Mouse (Mus musculus) CH12.LX (cell line): ENCODE data around the gene Etv6. TPM values are rescaled to one million over a fixed set of nuclear protein-coding genes. Genes with fewer than 3 reads are reported as not detected.
A peak's percentile ranks its signal among the peaks of the same experiment; 100 is the strongest.

Source experiments
- DNase-seq: peaks from one replicate; pipeline ENCODE4 v3.0.0-alpha.2; 2013; ENCODE audit errors: extremely low read depth
- H3K27ac ChIP-seq: 2 replicates; pipeline ENCODE4 v1.5.1; 2012; ENCODE audit warnings: low read depth, mild to moderate bottlenecking, control low read depth, moderate library complexity; ENCODE audit not compliant: insufficient read depth
- H3K27me3 ChIP-seq: replicated peaks from 2 replicates; pipeline ENCODE3; 2012; ENCODE audit warnings: inconsistent platforms
- H3K36me3 ChIP-seq, 2 experiments: replicated peaks in 1 of 2; 2 replicates each; pipeline versions ENCODE3 to v1.6.1; 2012; ENCODE audit warnings: inconsistent platforms in 1 of 2, low read length in 1 of 2, mild to moderate bottlenecking in 1 of 2, mixed read lengths in 1 of 2, moderate library complexity in 1 of 2; ENCODE audit not compliant: control insufficient read depth in 1 of 2, insufficient read depth in 1 of 2
- H3K4me1 ChIP-seq, 2 experiments: 2 replicates each; pipeline ENCODE4 v1.6.1; 2012; ENCODE audit warnings: inconsistent platforms in 1 of 2, moderate library complexity in 1 of 2; ENCODE audit not compliant: insufficient read depth in 2 of 2, control insufficient read depth in 1 of 2
- H3K4me2 ChIP-seq: 2 replicates; pipeline ENCODE4 v1.6.1; 2012; ENCODE audit warnings: low read depth, mild to moderate bottlenecking, control low read depth; ENCODE audit not compliant: poor library complexity, insufficient read depth, severe bottlenecking
- H3K4me3 ChIP-seq, 3 experiments: fragments of 150-350 bp in 1 of 3; sonication (generic) in 1 of 3; replicated peaks in 1 of 3; 2 replicates each; pipeline versions ENCODE3 to v1.5.1; 2011 to 2012; ENCODE audit warnings: low read depth in 2 of 3, low read length in 2 of 3, mild to moderate bottlenecking in 2 of 3, moderate library complexity in 2 of 3, control low read depth in 1 of 3, improper control_type of control experiment in 1 of 3, inconsistent platforms in 1 of 3, mixed read lengths in 1 of 3; ENCODE audit not compliant: poor library complexity in 1 of 3
- H3K79me2 ChIP-seq: replicated peaks from 2 replicates; pipeline ENCODE4 v1.6.1; 2012; ENCODE audit warnings: mild to moderate bottlenecking, moderate library complexity; ENCODE audit not compliant: control insufficient read depth, poor library complexity, insufficient read depth, severe bottlenecking; ENCODE audit errors: extremely low read depth
- H3K9ac ChIP-seq: 2 replicates; pipeline ENCODE4 v1.6.1; 2012; ENCODE audit warnings: low read depth, mild to moderate bottlenecking, control low read depth, moderate library complexity; ENCODE audit not compliant: insufficient read depth
- H3K9me3 ChIP-seq: replicated peaks from 2 replicates; pipeline ENCODE3; 2012; ENCODE audit warnings: low read length, inconsistent platforms, mixed read lengths
- BHLHE40 ChIP-seq: IDR thresholded peaks from 2 replicates; pipeline ENCODE4 v1.6.1; 2011; ENCODE audit warnings: mild to moderate bottlenecking, low read depth, low read length, improper control_type of control experiment
- CHD1 ChIP-seq: IDR thresholded peaks from 2 replicates; pipeline ENCODE4 v1.6.1; 2012; ENCODE audit warnings: low read depth, low read length, improper control_type of control experiment, inconsistent platforms
- CHD2 ChIP-seq: IDR thresholded peaks from 2 replicates; pipeline ENCODE4 v1.6.1; 2011; ENCODE audit warnings: low read length, improper control_type of control experiment
- CTCF ChIP-seq, 2 experiments: IDR thresholded peaks in 1 of 2; conservative IDR thresholded peaks in 1 of 2; 2 replicates each; pipeline ENCODE4 v1.5.1; 2011 to 2012; ENCODE audit warnings: low read depth in 2 of 2, low read length in 2 of 2, improper control_type of control experiment in 1 of 2, inconsistent platforms in 1 of 2, mild to moderate bottlenecking in 1 of 2, moderate library complexity in 1 of 2
- E2F4 ChIP-seq: IDR thresholded peaks from 2 replicates; pipeline ENCODE4 v1.6.1; 2011; ENCODE audit warnings: low read depth, low read length, improper control_type of control experiment; ENCODE audit not compliant: insufficient replicate concordance
- ELF1 ChIP-seq: IDR thresholded peaks from 2 replicates; pipeline ENCODE4 v1.6.1; 2014; ENCODE audit warnings: low read depth, mild to moderate bottlenecking, inconsistent platforms, low read length, improper control_type of control experiment
- EP300 ChIP-seq: IDR thresholded peaks from 2 replicates; pipeline ENCODE4 v1.6.1; 2011; ENCODE audit warnings: low read length, improper control_type of control experiment
- ETS1 ChIP-seq: conservative IDR thresholded peaks from 2 replicates; pipeline ENCODE4 v1.6.1; 2012; ENCODE audit warnings: low read depth, mild to moderate bottlenecking, inconsistent platforms, low read length, improper control_type of control experiment, moderate library complexity
- GABPA ChIP-seq: IDR thresholded peaks from 2 replicates; pipeline ENCODE4 v1.6.1; 2012; ENCODE audit warnings: low read depth, low read length, improper control_type of control experiment, inconsistent platforms; ENCODE audit not compliant: insufficient replicate concordance
- HCFC1 ChIP-seq: IDR thresholded peaks from 2 replicates; pipeline ENCODE4 v1.6.1; 2012; ENCODE audit warnings: low read depth, mild to moderate bottlenecking, inconsistent platforms, low read length, improper control_type of control experiment
- IRF4 ChIP-seq: IDR thresholded peaks from 2 replicates; pipeline ENCODE4 v1.6.1; 2014; ENCODE audit warnings: low read depth, mild to moderate bottlenecking, inconsistent platforms, low read length, improper control_type of control experiment
- JUN ChIP-seq: IDR thresholded peaks from 2 replicates; pipeline ENCODE4 v1.6.1; 2011; ENCODE audit warnings: low read depth, mild to moderate bottlenecking, low read length, improper control_type of control experiment, moderate library complexity; ENCODE audit not compliant: insufficient read depth
- MAFK ChIP-seq: IDR thresholded peaks from 2 replicates; pipeline ENCODE4 v1.6.1; 2011; ENCODE audit warnings: low read length, improper control_type of control experiment; ENCODE audit not compliant: insufficient replicate concordance
- MAX ChIP-seq: IDR thresholded peaks from 2 replicates; pipeline ENCODE4 v1.6.1; 2011; ENCODE audit warnings: low read length, improper control_type of control experiment
- MAZ ChIP-seq: IDR thresholded peaks from 2 replicates; pipeline ENCODE4 v1.6.1; 2012; ENCODE audit warnings: low read depth, mild to moderate bottlenecking, inconsistent platforms, low read length, improper control_type of control experiment, moderate library complexity
- MEF2A ChIP-seq: IDR thresholded peaks from 2 replicates; pipeline ENCODE4 v1.6.1; 2014; ENCODE audit warnings: low read depth, mild to moderate bottlenecking, inconsistent platforms, low read length, improper control_type of control experiment, borderline replicate concordance
- MXI1 ChIP-seq: IDR thresholded peaks from 2 replicates; pipeline ENCODE4 v1.6.1; 2011; ENCODE audit warnings: mild to moderate bottlenecking, low read depth, low read length, improper control_type of control experiment
- MYC ChIP-seq: IDR thresholded peaks from 2 replicates; pipeline ENCODE4 v1.6.1; 2011; ENCODE audit warnings: low read depth, mild to moderate bottlenecking, improper control_type of control experiment, low read length
- NELFE ChIP-seq: IDR thresholded peaks from 2 replicates; pipeline ENCODE4 v1.6.1; 2011; ENCODE audit warnings: low read depth, low read length, improper control_type of control experiment
- NRF1 ChIP-seq: IDR thresholded peaks from 2 replicates; pipeline ENCODE4 v1.6.1; 2014; ENCODE audit warnings: low read depth, mild to moderate bottlenecking, inconsistent platforms, low read length, improper control_type of control experiment, moderate library complexity
- PAX5 ChIP-seq: IDR thresholded peaks from 2 replicates; pipeline ENCODE4 v1.6.1; 2012; ENCODE audit warnings: low read length, inconsistent platforms, mixed read lengths
- POLR2A ChIP-seq: IDR thresholded peaks from 2 replicates; pipeline ENCODE4 v1.6.1; 2011; ENCODE audit warnings: low read depth, mild to moderate bottlenecking, improper control_type of control experiment, low read length
- POLR2AphosphoS2 ChIP-seq: IDR thresholded peaks from 2 replicates; pipeline ENCODE4 v1.6.1; 2011; ENCODE audit warnings: low read depth, low read length, improper control_type of control experiment
- RAD21 ChIP-seq: IDR thresholded peaks from 2 replicates; pipeline ENCODE4 v1.6.1; 2011; ENCODE audit warnings: low read depth, mild to moderate bottlenecking, low read length, improper control_type of control experiment, moderate library complexity
- RCOR1 ChIP-seq: conservative IDR thresholded peaks from 2 replicates; pipeline ENCODE4 v1.6.1; 2012; ENCODE audit warnings: low read depth, mild to moderate bottlenecking, inconsistent platforms, low read length, improper control_type of control experiment
- SIN3A ChIP-seq: IDR thresholded peaks from 2 replicates; pipeline ENCODE4 v1.6.1; 2012; ENCODE audit warnings: low read length, improper control_type of control experiment, inconsistent platforms
- TBP ChIP-seq: conservative IDR thresholded peaks from 2 replicates; pipeline ENCODE4 v1.6.1; 2011; ENCODE audit warnings: low read depth, low read length, improper control_type of control experiment
- TCF12 ChIP-seq: IDR thresholded peaks from 2 replicates; pipeline ENCODE4 v1.6.1; 2014; ENCODE audit warnings: low read depth, mild to moderate bottlenecking, inconsistent platforms, low read length, improper control_type of control experiment
- UBTF ChIP-seq: IDR thresholded peaks from 2 replicates; pipeline ENCODE4 v1.6.1; 2012; ENCODE audit warnings: low read depth, mild to moderate bottlenecking, inconsistent platforms, low read length, improper control_type of control experiment, moderate library complexity
- ZC3H11A ChIP-seq: IDR thresholded peaks from 2 replicates; pipeline ENCODE4 v1.6.1; 2012; ENCODE audit warnings: low read depth, mild to moderate bottlenecking, inconsistent platforms, low read length, improper control_type of control experiment
- ZMIZ1 ChIP-seq: IDR thresholded peaks from 2 replicates; pipeline ENCODE4 v1.6.1; 2012; ENCODE audit warnings: low read depth, mild to moderate bottlenecking, inconsistent platforms, low read length, improper control_type of control experiment
- ZNF384 ChIP-seq: IDR thresholded peaks from 2 replicates; pipeline ENCODE4 v1.6.1; 2012; ENCODE audit warnings: low read depth, low read length, improper control_type of control experiment, inconsistent platforms
- dilution Hi-C: fragments of 300-500 bp; cut with MboI; formaldehyde crosslinking; loops from 2 replicates; pipeline ENCODE4 v1.14.3; 2020; ENCODE audit warnings: low sequenced_read_pairs; ENCODE audit not compliant: extremely low pct_unique_long_range_greater_than_20kb, extremely low pct_ligation_motif_present
- in situ Hi-C: fragments of 300-500 bp; cut with MboI; formaldehyde crosslinking; loops from 3 replicates; pipeline ENCODE4 v1.14.3; 2019; ENCODE audit warnings: low sequenced_read_pairs, low pct_ligation_motif_present, low pct_unique_long_range_greater_than_20kb, mixed read lengths
- polyA plus RNA-seq: library from polyadenylated mRNA; unstranded; fragments of >175 nt; gene quantifications from 2 replicates; pipeline ENCODE4 v1.2.1, GENCODE M21; 2012; ENCODE audit warnings: low read depth; ENCODE audit not compliant: insufficient read length
- total RNA-seq, 2 experiments: library from RNA; depleted of rRNA; stranded (reverse); fragments of 300-350 nt in 1 of 2; fragments of >200 nt in 1 of 2; gene quantifications; 2 replicates each; pipeline ENCODE4 v1.2.3; 2012 to 2014

Gene Etv6
- total and polyA plus RNA-seq, 3 experiments = 7.6 to 29.5 (median 10.1) TPM

DNA sequence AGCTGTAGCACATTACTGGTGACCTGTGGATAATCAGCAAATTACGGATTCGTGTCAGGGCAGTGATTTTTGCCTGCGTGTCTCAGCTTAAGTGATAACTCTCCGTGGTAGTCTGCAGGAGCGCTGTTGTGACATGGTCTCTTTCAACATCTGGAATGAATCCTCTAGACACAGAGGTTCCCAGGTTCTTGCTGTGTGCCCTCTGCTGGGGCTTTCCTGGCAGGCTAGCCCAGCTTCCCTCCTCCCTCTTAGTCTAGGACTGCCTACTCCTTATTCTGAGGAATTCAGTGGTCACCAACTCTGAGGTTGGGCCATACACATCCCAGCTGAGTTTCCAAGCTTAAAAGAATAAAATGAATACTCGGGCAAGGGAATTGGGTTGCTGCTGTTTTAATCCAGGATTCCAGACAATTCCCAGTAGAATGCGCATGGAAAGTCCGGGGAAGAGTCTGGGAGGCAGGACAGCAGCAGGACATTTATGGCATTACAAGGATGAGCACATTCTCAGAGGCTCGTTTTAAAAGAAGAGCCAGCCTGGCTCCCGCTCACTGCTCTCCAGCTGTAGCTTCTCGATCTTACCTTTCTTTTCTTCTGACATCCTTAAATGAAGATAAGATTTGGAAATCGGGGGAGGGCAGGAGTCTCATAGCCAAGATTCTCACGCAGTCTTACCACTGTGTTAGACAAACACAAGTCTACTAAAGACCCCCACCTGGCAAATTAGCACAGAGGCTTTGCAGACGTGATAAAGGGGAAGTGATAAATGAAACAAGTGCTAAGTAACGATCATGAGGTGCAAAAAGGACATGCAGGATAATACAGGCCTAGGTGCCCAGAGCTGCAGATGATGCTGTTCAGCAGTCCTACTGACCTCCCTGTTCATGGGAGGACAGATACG, 105.5 kb downstream of the Etv6 start:
- dilution Hi-C loops = no loop called here

DNA sequence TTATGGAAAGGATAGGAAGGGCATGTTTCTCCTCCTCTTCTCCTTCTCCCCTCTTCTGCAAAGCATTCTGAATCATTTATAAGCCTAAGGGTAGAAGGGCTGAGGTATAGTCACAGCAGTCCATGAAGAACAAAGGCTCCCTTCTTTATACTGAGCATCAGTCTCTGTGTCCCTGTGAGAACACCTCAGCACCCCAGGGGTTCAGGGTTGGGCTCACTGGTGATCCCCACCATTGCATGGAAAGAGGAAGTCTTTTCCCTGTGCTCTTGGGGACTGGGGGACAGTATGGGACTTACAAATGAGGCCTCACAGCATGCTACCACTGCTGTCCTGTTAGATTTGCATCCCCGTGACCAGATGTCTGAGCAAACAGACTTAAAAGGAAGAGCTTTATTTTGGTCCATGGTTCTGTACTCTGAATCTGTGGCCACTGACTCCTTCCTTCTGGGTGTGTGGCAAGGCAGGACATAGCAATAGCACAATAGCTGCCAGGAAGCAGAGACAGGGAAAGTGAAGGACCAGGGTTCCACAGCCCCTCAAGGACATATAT, 106.2 kb downstream of the Etv6 start:
- Histone ChIP-seq H3K36me3 (peaks cover 4 to 66% of the 10 kb centered on the region in 2 experiments), H3K4me2 (peak overlapping the region; percentile 68; the same call in 1 of the 2 replicates), H3K9ac (no peak overlapping the region), H3K4me1 (peaks cover 25 to 90% of the 10 kb centered on the region in 2 experiments), H3K79me2 (no peaks in the 10 kb centered on the region), H3K27ac (peak overlapping the region; percentile 57), H3K4me3 (no peak overlapping the region), H3K27me3 (no peaks in the 10 kb centered on the region), H3K9me3 (no peaks in the 10 kb centered on the region)
- dilution Hi-C loops = no loop called here
- in situ Hi-C loops = no loop called here
- no peak for DNase-seq
- TF ChIP-seq ETS1 (peak; percentile 61), POLR2A (no peak), CHD1 (0 out of 2 replicates have a peak, but pooled peaks have one; percentile 29), POLR2AphosphoS2 (no peak), RCOR1 (no peak), IRF4 (peak; percentile 57), NRF1 (no peak), HCFC1 (no peak), GABPA (no peak), ELF1 (0 out of 2 replicates have a peak, but pooled peaks have one; percentile 7), UBTF (no peak), TCF12 (peak; percentile 52; the same call in 1 of the 2 replicates), BHLHE40 (peak; percentile 90), ZNF384 (no peak), PAX5 (no peak), MXI1 (no peak), CTCF (conservative IDR thresholded peaks at IDR 0.05 in 1 of 2, IDR thresholded peaks at IDR 0.05 in 1 of 2; ENCODE audit: low read depth in 2 of 2, low read length in 2 of 2) (no peak), NELFE (no peak), CHD2 (no peak), E2F4 (no peak), MAX (no peak), MAZ (no peak), MEF2A (peak; percentile 64; the same call in 1 of the 2 replicates), RAD21 (no peak; the same call in 1 of the 2 replicates), ZC3H11A (no peak), MAFK (no peak), ZMIZ1 (no peak), TBP (no peak), SIN3A (no peak)

More for the DNA sequence above, 105.5 kb downstream of the Etv6 start:
- Histone ChIP-seq H3K36me3 (peaks cover 4 to 68% of the 10 kb centered on the region in 2 experiments), H3K27ac (peak overlapping the region; percentile 57), H3K4me2 (peak overlapping the region; percentile 32; the same call in 1 of the 2 replicates), H3K79me2 (no peaks in the 10 kb centered on the region; the same call in 1 of the 2 replicates), H3K4me3 (no peak overlapping the region), H3K4me1 (peaks cover 26 to 90% of the 10 kb centered on the region in 2 experiments), H3K27me3 (no peaks in the 10 kb centered on the region), H3K9me3 (no peaks in the 10 kb centered on the region), H3K9ac (no peak overlapping the region)
- no peak for DNase-seq
- TF ChIP-seq ZMIZ1 (no peak), JUN (no peak), MYC (no peak), CHD1 (no peak), EP300 (peak; percentile 45; the same call in 1 of the 2 replicates)
- in situ Hi-C loops = no loop called here
